Mouse (Mus musculus): ENCODE measurements around the gene Runx1. TPM values are rescaled to one million over a fixed set of nuclear protein-coding genes. Genes with fewer than 3 reads are reported as not detected.
A peak's percentile ranks its signal among the peaks of the same experiment; 100 is the strongest.

Gene Runx1
- polyA plus RNA-seq, 1 experiment from 2014 or later, result 4.9 TPM

DNA sequence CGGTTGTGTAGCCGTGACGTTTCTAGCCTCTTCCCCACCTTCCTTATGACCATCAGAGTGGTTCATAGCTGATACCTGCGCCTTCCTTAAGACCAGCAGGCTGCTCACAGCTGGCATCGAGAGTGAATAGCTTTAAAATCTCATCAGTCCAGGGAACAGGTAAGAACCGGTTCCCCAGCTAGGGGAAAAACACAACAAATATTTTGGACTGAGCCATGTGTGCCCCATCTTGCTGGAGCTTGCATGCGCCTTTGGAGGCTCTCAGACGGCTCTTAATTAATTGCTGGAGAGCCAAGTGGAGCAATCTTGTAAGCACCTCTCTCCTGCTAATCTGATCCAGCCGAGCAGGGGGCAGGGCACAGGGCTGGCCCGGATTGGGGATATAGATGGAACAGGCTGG is 245.0 kb downstream of the Runx1 start:
- peaks cover 21% of the 10 kb centered on the region for H3K4me1 ChIP-seq (replicated peaks)
- no peak overlapping the region for H3K9ac ChIP-seq (replicated peaks)
- no peaks in the 10 kb centered on the region for H3K9me3 ChIP-seq
- WGBS, result 56% methylated on average over 10 of the region's 10 CpGs
- H3K4me3 ChIP-seq (replicated peaks), result no peak overlapping the region
- no peak for ATAC-seq (ENCODE audit: insufficient number of reproducible peaks, insufficient read depth, low FRiP score, low TSS enrichment, low read depth)
- no peaks in the 10 kb centered on the region for H3K36me3 ChIP-seq
- H3K27ac ChIP-seq, result no peak overlapping the region
- H3K27me3 ChIP-seq, result 0 out of 2 replicates have a peak, but pooled peaks cover 2% of the 10 kb centered on the region
- H3K4me2 ChIP-seq, result no peak overlapping the region

DNA sequence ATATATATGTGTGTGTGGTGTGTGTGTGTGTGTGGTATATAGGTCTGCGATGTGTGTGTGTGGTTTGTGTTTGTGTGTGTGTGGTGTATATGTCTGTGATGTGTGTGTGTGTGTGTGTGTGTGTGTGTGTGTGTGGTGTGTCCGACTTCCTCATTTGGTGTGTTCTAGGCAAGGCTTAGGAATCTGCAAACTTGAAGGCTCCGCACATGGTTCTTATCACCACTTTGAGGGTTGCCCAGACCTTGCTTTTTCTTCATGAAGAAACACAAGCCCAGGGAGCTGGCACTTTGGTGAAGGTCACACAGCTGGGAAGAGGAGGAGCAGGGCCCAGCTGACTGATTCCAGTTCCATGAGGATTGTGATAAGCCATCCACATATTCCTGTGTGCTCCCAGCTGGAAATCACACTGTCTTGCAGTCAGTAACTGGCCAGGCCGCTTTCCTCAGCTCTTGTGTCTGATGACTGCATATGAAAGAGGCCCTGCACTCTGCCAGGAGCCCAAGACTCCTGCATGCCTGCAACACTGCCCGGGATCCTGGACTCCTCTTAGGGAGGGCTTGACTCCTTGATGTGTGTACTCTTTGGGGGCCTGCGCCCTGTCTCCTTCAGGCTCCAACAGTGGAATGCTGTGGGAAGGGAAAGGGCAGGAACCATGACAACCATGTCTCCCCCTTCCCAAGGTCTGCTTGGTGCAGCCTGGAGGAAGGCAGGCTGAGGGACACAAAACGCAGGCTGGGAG is 246.9 kb downstream of the Runx1 start:
- H3K36me3 ChIP-seq, result no peaks in the 10 kb centered on the region
- no peak overlapping the region for H3K4me2 ChIP-seq
- H3K27me3 ChIP-seq, result 0 out of 2 replicates have a peak, but pooled peaks cover 4% of the 10 kb centered on the region
- no peaks in the 10 kb centered on the region for H3K9me3 ChIP-seq
- H3K4me1 ChIP-seq (replicated peaks), result peaks cover 23% of the 10 kb centered on the region
- WGBS, result 76% methylated on average over 7 of the region's 7 CpGs
- H3K9ac ChIP-seq (replicated peaks), result no peak overlapping the region
- H3K27ac ChIP-seq, result no peak overlapping the region
- ATAC-seq (ENCODE audit: insufficient number of reproducible peaks, insufficient read depth, low FRiP score, low TSS enrichment, low read depth), result no peak
- no peak overlapping the region for H3K4me3 ChIP-seq (replicated peaks)

DNA sequence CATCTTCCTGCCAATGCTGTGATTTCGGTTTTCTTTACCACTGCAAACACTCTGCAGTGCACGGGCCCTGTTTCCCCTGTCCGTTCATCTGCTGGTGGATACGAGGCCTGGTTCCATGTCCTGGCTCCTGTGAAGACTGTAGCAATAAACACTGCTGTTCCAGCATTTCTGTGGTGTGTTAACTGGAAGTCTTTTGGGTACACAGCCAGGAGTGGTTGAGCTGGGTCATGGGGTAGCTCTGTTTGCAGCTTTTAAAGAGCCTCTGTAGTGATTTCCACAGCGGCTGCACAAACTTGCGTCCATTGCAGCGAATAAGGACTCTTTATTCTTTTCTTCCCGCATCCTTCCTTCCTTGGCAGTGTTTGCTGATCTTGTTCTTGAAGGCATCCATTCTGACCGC is 248.6 kb downstream of the Runx1 start:
- no peaks in the 10 kb centered on the region for H3K36me3 ChIP-seq
- no peak overlapping the region for H3K4me2 ChIP-seq
- WGBS, result 75% methylated on average over 9 of the region's 9 CpGs
- no peak overlapping the region for H3K4me3 ChIP-seq (replicated peaks)
- H3K4me1 ChIP-seq (replicated peaks), result peaks cover 20% of the 10 kb centered on the region
- ATAC-seq (ENCODE audit: insufficient number of reproducible peaks, insufficient read depth, low FRiP score, low TSS enrichment, low read depth), result no peak
- no peak overlapping the region for H3K27ac ChIP-seq
- no peak overlapping the region for H3K9ac ChIP-seq (replicated peaks)
- 0 out of 2 replicates have a peak, but pooled peaks cover 4% of the 10 kb centered on the region for H3K27me3 ChIP-seq
- no peaks in the 10 kb centered on the region for H3K9me3 ChIP-seq

DNA sequence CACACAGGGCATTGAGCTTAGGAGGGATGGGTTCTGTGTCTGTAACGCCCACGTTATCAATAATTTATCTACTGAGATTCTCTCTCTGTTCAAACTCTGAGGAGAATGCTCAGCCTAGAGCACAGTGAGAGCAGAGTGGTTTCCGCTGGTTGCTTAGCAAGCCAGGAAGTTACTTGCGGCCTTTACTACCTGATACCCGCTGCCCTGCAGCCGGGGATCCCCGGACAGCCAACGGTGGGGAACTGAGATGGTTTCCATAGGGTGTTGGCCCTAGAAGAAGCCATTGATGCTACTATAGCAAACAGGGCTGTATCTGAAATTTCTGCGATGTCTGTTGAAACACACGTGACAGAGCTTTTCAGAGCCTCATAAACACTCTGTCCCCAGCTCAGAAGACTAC is 250.2 kb downstream of the Runx1 start:
- Histone ChIP-seq H3K36me3 (no peaks in the 10 kb centered on the region), H3K4me3 (replicated peaks) (no peak overlapping the region), H3K27ac (no peak overlapping the region), H3K4me1 (replicated peaks) (peaks cover 6% of the 10 kb centered on the region), H3K27me3 (0 out of 2 replicates have a peak, but pooled peaks cover 4% of the 10 kb centered on the region), H3K9me3 (no peaks in the 10 kb centered on the region), H3K9ac (replicated peaks) (no peak overlapping the region), H3K4me2 (no peak overlapping the region)
- ATAC-seq (ENCODE audit: insufficient number of reproducible peaks, insufficient read depth, low FRiP score, low TSS enrichment, low read depth), result no peak
- WGBS, result 78% methylated on average over 10 of the region's 10 CpGs

DNA sequence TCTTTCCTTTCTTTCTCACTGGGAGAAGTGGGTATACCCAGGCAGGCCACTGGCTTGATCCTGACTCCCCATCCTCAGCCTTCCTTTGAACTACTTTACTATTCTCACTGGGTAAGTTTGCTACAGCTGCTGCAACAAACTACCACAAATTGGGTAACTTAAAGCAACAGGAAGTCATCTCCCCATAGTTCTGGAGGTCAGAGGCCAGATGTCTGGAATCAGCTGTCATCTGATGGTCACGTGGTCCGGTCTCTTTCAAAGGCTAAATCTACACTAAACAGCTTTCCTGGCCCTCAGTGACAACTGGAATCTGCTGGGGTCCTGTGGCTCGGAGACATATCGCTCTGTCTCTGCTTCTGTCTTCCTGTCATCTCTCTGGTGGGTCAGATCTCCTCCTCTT is 252.8 kb downstream of the Runx1 start:
- Histone ChIP-seq H3K4me3 (replicated peaks) (no peak overlapping the region), H3K36me3 (no peaks in the 10 kb centered on the region), H3K4me2 (no peak overlapping the region), H3K9ac (replicated peaks) (no peak overlapping the region), H3K27ac (no peak overlapping the region), H3K9me3 (no peaks in the 10 kb centered on the region), H3K4me1 (replicated peaks) (peaks cover 6% of the 10 kb centered on the region), H3K27me3 (0 out of 2 replicates have a peak, but pooled peaks cover 4% of the 10 kb centered on the region)
- 60% methylated on average over 4 of the region's 4 CpGs for WGBS
- ATAC-seq (ENCODE audit: insufficient number of reproducible peaks, insufficient read depth, low FRiP score, low TSS enrichment, low read depth), result no peak

DNA sequence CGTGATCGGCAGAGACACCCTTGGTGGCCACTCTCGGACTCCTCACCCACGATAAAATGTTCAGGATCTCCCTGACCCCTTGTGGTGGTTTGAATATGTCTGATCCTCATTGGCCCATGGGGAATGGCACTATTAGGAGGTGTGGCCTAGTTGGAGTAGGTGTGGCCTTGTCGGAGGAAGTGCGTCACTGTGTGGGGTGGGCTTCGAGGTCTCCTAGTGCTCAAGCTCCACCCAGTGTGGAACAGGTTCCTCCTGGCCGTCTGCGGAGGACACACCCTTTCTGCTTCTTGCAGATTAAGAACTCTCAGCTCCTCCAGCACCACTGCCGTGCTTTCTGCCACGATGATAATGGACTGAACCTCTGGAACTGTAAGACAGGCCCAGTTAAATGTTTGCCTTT is 254.7 kb downstream of the Runx1 start:
- H3K4me3 ChIP-seq (replicated peaks), result no peak overlapping the region
- H3K9me3 ChIP-seq, result no peaks in the 10 kb centered on the region
- H3K4me1 ChIP-seq (replicated peaks), result peaks cover 5% of the 10 kb centered on the region
- H3K27me3 ChIP-seq, result peaks cover 12% of the 10 kb centered on the region; the same call in 1 of the 2 replicates
- no peak overlapping the region for H3K9ac ChIP-seq (replicated peaks)
- H3K27ac ChIP-seq, result no peak overlapping the region
- WGBS, result 94% methylated on average over 11 of the region's 11 CpGs
- H3K36me3 ChIP-seq, result no peaks in the 10 kb centered on the region
- no peak overlapping the region for H3K4me2 ChIP-seq
- no peak for ATAC-seq (ENCODE audit: insufficient number of reproducible peaks, insufficient read depth, low FRiP score, low TSS enrichment, low read depth)

DNA sequence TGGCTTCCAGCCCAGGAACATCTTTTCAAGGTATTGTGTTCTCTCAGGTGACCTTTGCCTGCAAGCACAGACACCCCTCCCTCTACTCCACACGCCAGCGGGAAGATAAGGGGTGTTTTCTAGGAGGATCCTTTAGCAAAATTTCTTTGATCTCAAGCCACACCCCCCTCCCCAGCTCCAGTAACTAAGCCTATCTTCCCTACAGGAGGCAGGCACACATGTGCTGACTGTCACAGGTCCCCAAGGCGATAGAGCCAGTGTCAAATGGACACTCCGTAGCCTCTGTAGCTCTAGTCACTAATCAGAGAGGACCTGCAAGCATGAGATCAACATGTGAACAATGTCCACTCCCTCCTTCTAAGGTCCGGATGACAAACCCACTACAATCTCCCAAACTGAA is 259.8 kb downstream of the Runx1 start:
- Histone ChIP-seq H3K4me3 (replicated peaks) (no peak overlapping the region), H3K27ac (no peak overlapping the region), H3K9me3 (no peaks in the 10 kb centered on the region), H3K4me2 (no peak overlapping the region), H3K27me3 (peaks cover 27% of the 10 kb centered on the region), H3K4me1 (replicated peaks) (peaks cover 11% of the 10 kb centered on the region), H3K9ac (replicated peaks) (no peak overlapping the region), H3K36me3 (no peaks in the 10 kb centered on the region)
- 13% methylated on average over 5 of the region's 5 CpGs for WGBS
- no peak for ATAC-seq (ENCODE audit: insufficient number of reproducible peaks, insufficient read depth, low FRiP score, low TSS enrichment, low read depth)

DNA sequence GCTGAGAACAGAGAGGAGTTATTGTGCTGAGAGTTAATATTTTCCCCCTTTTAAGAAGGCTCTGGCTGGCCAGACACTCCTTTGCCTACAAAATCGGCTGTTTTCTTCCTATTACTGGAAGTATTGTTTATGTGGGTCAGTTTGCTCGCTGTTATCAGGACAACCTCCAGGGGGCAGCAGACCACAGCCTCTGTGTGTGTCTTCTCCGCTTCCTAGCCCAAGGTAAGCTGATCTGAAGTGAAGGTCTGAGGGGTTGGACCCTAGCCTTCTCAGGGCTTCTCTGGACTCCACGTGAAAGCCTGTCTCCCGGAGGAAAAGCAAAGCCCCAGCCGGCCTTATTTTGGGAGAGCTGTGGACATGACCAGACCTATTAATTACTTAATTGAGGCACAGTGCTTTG is 260.2 kb downstream of the Runx1 start:
- Histone ChIP-seq H3K36me3 (no peaks in the 10 kb centered on the region), H3K4me2 (no peak overlapping the region; the same call in 1 of the 2 replicates), H3K4me1 (replicated peaks) (peaks cover 11% of the 10 kb centered on the region), H3K4me3 (replicated peaks) (no peak overlapping the region), H3K27ac (no peak overlapping the region), H3K27me3 (peaks cover 27% of the 10 kb centered on the region), H3K9me3 (no peaks in the 10 kb centered on the region), H3K9ac (replicated peaks) (no peak overlapping the region)
- 0 out of 2 replicates have a peak, but pooled peaks have one; percentile 47 for ATAC-seq (ENCODE audit: insufficient number of reproducible peaks, insufficient read depth, low FRiP score, low TSS enrichment, low read depth)
- 0% methylated on average over 6 of the region's 6 CpGs for WGBS

DNA sequence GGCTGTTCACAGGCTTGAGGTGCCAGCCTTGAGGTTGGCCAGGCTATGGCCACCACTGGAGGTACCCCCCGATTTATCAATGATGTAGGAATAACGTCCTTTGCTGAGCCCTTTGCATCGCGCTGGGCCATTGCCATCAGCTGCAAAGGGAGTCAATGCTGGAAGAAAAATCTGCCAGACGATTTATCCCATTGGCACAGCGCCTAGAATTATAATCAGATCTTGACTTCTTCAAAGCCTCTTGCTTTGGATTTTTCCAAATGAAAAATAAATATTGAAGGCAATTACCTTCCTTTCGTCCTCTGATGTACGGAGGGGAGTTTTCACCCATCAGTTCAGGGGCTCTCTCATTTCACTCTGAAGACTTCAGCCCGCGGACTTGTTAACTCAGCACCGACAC is 260.7 kb downstream of the Runx1 start:
- no peak for ATAC-seq (ENCODE audit: insufficient number of reproducible peaks, insufficient read depth, low FRiP score, low TSS enrichment, low read depth)
- no peak overlapping the region; the same call in 1 of the 2 replicates for H3K4me2 ChIP-seq

DNA sequence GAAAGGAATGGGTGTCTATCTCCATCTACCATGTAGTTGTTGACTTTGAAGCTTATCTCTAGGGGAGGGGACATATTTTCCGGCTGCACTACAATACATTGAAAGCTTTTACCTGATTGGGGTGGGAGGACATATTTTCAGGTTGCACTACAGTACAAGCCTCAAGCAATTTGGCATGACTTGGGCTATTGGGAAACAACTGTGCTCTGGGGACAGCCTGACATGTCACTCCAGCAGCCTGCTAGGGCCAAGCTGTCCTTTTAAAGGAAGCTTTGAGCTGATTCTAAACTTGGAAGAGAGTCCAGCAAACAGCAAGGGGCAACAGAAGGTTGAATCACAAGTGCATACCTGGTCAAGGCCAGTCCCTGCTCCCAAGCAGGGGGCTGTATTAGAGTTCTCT is 270.9 kb downstream of the Runx1 start:
- H3K9me3 ChIP-seq, result no peaks in the 10 kb centered on the region
- 84% methylated on average over 1 of the region's 1 CpGs for WGBS
- no peak overlapping the region for H3K4me3 ChIP-seq (replicated peaks)
- H3K36me3 ChIP-seq, result no peaks in the 10 kb centered on the region
- H3K27ac ChIP-seq, result no peak overlapping the region
- H3K4me2 ChIP-seq, result no peak overlapping the region
- 0 out of 2 replicates have a peak, but pooled peaks cover 8% of the 10 kb centered on the region for H3K27me3 ChIP-seq
- ATAC-seq (ENCODE audit: insufficient number of reproducible peaks, insufficient read depth, low FRiP score, low TSS enrichment, low read depth), result no peak
- no peak overlapping the region for H3K9ac ChIP-seq (replicated peaks)
- H3K4me1 ChIP-seq (replicated peaks), result peaks cover 13% of the 10 kb centered on the region; the same call in 1 of the 2 replicates

More for the DNA sequence above, 260.7 kb downstream of the Runx1 start:
- H3K4me1 ChIP-seq (replicated peaks), result peaks cover 11% of the 10 kb centered on the region
- H3K9ac ChIP-seq (replicated peaks), result no peak overlapping the region
- 73% methylated on average over 11 of the region's 11 CpGs for WGBS
- H3K9me3 ChIP-seq, result no peaks in the 10 kb centered on the region
- H3K4me3 ChIP-seq (replicated peaks), result no peak overlapping the region
- H3K36me3 ChIP-seq, result no peaks in the 10 kb centered on the region
- H3K27ac ChIP-seq, result no peak overlapping the region
- H3K27me3 ChIP-seq, result peaks cover 27% of the 10 kb centered on the region

DNA sequence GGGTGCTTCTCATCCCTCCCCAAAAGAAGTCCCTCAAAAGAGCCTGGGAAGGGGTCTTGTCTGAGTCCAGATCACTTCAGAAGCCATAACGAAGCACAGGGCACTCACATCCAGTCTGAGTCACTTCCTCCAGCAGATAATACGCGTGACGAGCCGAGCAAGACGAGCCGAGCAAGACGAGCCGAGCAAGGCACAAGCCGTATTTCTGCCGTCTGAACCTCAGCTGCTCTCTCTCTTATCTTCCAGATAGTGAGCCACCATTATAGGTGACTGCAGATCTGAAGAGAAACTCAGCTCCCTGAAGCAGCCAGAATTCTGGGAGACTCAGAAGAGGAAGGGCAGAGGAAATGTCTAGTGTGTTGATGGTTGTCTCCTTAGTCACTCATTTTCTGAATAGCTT is 273.1 kb downstream of the Runx1 start:
- 55% methylated on average over 11 of the region's 11 CpGs for WGBS
- no peak overlapping the region for H3K4me3 ChIP-seq (replicated peaks)
- H3K27me3 ChIP-seq, result 0 out of 2 replicates have a peak, but pooled peaks cover 8% of the 10 kb centered on the region
- H3K9me3 ChIP-seq, result no peaks in the 10 kb centered on the region
- ATAC-seq (ENCODE audit: insufficient number of reproducible peaks, insufficient read depth, low FRiP score, low TSS enrichment, low read depth), result no peak
- H3K27ac ChIP-seq, result no peak overlapping the region
- no peaks in the 10 kb centered on the region for H3K36me3 ChIP-seq
- H3K4me1 ChIP-seq (replicated peaks), result peaks cover 13% of the 10 kb centered on the region; the same call in 1 of the 2 replicates
- H3K9ac ChIP-seq (replicated peaks), result no peak overlapping the region
- no peak overlapping the region for H3K4me2 ChIP-seq

DNA sequence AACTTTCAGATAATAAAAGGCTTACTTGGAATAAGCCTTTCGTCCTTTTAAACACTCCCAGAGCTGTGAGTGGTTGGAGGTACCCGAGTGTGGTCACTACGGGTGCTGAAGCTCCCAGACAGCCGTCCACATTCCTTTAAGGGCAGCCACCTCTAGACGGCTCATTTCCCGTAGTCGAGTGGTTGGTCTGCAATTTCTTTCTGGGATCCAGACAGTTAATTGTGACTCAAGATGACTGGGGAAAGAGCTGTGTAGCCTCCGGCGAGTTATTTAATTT is 273.9 kb downstream of the Runx1 start:
- Histone ChIP-seq H3K4me1 (replicated peaks) (peaks cover 13% of the 10 kb centered on the region; the same call in 1 of the 2 replicates), H3K9me3 (no peaks in the 10 kb centered on the region), H3K4me2 (no peak overlapping the region), H3K36me3 (no peaks in the 10 kb centered on the region), H3K9ac (replicated peaks) (no peak overlapping the region), H3K27me3 (0 out of 2 replicates have a peak, but pooled peaks cover 8% of the 10 kb centered on the region), H3K27ac (no peak overlapping the region), H3K4me3 (replicated peaks) (no peak overlapping the region)
- 44% methylated on average over 9 of the region's 9 CpGs for WGBS
- no peak for ATAC-seq (ENCODE audit: insufficient number of reproducible peaks, insufficient read depth, low FRiP score, low TSS enrichment, low read depth)

All from limb, embryonic 12.5 days (tissue).